In genomic region chr12:95619281-95619680, GRCm38 (mm10) we compare ENCODE assay signal across 10 mouse cellular contexts.
"Had no signal": no experiment of that assay in that cellular context is flagged by ENCODE, and none has a peak within 500 bp of the region (broad histone marks: within the 10 kb centered on the region; RNA-seq: fewer than 3 reads in every experiment).

No protein-coding gene starts in this region.

- DNase-seq: lung, adult 18-20 months; lung, embryonic 14.5 days; lung, postnatal 10 days; lung, postnatal 4 days; right cerebral cortex, postnatal 14 days; thymus, adult 2 months; thymus, postnatal 25 days; thymus, postnatal 4 days had no signal

- ATAC-seq: midbrain, embryonic 13.5 days; midbrain, embryonic 16.5 days had no signal
